Mouse (Mus musculus) frontal cortex, adult 2 months (tissue): Measurements from ENCODE around the gene Crip3. TPM values are rescaled to one million over a fixed set of nuclear protein-coding genes. Genes with fewer than 3 reads are reported as not detected.

Source experiments
- DNase-seq, 2 experiments: peaks; one replicate each; pipeline ENCODE4 v3.0.0; 2022; ENCODE audit warnings: low spot score in 1 of 2; ENCODE audit errors: extremely low spot score in 1 of 2
- polyA plus RNA-seq: library from polyadenylated mRNA; depleted of rRNA; stranded (reverse); fragments of >200 nt; gene quantifications from 2 replicates; pipeline ENCODE4 v1.2.3, GENCODE M21; 2012; rRNA removed

The Crip3 gene
- 9.1 and 13.8 TPM in 2 replicates for polyA plus RNA-seq

- DNase-seq = no peak
Measured at GRCm38 (mm10) chr17:46428761-46429414, at the start of gene Crip3. TSS of gene Crip3 (plus strand) at chr17:46428926.

DNA sequence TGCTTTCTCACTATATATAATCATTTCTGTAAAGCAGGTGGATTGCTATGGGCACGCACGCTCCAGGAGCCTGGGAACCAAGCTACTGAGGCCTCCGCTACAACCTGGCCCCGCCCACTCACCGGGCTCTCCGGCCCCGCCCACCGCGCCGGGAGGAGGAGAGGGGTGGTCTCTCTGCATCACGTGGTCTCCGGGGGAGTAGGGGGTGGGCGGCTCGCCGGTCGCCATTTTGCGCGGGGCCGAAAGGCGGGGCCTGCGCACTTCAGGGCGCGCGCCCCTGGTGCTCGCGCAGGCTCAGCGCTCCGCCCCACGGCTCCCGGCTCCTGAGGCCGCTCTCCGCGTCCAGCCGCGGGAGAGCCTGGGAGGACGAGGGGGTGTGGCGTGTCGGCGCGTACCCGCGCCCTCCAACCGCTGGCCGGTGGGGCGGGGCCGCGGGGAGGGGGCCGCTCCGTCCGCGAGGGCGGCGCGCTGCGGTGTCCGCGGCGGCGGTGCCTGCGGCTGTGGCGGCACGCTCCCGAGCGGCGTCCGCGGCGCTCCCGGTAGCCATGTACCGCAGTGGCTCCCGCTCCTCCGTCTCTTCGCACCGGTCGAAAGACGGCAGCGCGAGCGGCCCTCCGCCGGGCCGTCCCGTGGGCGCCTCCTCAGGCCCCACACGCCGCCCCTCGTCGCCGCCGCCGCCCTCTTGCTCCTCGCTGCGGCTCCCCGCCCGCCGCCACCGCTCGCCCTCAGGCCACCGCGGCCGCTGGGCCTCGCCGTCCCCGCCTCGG lies 45.2 kb upstream of the Crip3 start, which contains the start of gene Zfp318:
Gene Zfp318, plus strand, starts transcription at position 438 of the 767 bp plus-strand sequence.
- peak; percentile 95 to 97 for DNase-seq

GRCm38 (mm10) chr17:46384061-46384801 lies 44.5 kb upstream of the Crip3 start:
- DNase-seq = no peak

GRCm38 (mm10) chr17:46388200-46388599 lies 40.5 kb upstream of the Crip3 start:
- no peak for DNase-seq

GRCm38 (mm10) chr17:46393012-46393411 lies 35.7 kb upstream of the Crip3 start:
- DNase-seq = peak in 1 of 2 experiments; percentile 61

DNA sequence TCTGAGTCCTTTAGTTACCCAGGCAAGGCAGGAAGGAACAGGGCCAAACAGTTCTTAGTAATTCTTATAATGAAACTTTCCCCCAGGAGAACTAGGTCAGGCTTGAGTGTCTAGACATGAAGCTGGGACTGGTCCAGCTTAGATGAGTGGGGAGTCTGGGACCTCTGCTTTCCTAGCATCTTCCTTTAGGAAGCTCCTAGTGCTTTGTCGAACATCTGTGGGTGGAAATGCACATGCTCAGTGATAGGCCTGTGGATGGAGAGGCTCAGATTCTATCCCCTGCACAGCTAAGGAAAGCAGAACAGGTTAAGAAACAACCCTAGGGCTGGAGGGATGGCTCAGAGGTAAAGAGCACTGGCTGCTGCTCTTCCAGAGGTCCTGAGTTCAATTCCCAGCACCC lies 34.1 kb upstream of the Crip3 start:
- peak in 1 of 2 experiments; percentile 25 for DNase-seq

DNA sequence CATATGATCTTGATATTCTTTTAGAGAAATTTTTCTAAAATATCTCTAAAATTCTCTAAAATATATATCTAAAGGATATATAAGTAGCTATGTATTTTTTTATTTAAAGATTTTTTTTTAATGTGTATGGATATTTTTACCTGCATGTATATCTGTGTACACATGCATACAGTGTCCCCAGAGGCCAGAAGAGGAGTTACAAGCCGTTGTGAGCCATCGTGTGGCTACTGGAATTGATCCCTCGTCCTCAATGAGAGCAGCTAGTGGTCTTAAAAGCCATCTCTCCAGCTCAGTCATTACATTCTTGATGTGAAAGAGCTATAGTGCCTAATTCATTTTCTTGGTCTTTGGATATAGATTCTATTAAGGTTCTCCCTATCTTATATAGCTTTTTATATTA lies 20.2 kb upstream of the Crip3 start:
- peak in 1 of 2 experiments; percentile 22 for DNase-seq

GRCm38 (mm10) chr17:46418628-46419027 lies 10.1 kb upstream of the Crip3 start:
- DNase-seq = peak in 1 of 2 experiments; percentile 12

GRCm38 (mm10) chr17:46419717-46420116 lies 9.0 kb upstream of the Crip3 start:
- no peak for DNase-seq

DNA sequence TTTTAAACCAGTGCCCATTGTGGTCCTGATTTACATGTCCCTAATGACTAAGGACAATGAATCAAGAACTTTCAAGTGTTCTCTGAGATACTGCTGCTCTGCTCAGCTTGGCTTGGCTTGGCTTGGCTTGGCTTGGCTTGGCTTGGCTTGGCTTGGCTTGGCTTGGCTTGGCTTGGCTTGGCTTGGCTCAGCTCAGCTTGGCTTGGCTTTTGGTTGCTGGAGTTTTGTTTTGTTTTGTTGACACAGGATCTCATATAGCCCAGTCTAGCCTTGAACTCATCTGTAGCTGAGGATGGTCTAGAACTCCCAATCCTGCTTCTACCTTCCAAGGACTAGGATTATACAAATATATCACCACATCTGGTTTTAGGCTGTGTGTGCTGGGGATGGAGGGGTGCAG lies 2.2 kb upstream of the Crip3 start:
- DNase-seq = no peak

- DNase-seq = no peak
Measured at GRCm38 (mm10) chr17:46433627-46434026, 4.9 kb downstream of the Crip3 start.

DNA sequence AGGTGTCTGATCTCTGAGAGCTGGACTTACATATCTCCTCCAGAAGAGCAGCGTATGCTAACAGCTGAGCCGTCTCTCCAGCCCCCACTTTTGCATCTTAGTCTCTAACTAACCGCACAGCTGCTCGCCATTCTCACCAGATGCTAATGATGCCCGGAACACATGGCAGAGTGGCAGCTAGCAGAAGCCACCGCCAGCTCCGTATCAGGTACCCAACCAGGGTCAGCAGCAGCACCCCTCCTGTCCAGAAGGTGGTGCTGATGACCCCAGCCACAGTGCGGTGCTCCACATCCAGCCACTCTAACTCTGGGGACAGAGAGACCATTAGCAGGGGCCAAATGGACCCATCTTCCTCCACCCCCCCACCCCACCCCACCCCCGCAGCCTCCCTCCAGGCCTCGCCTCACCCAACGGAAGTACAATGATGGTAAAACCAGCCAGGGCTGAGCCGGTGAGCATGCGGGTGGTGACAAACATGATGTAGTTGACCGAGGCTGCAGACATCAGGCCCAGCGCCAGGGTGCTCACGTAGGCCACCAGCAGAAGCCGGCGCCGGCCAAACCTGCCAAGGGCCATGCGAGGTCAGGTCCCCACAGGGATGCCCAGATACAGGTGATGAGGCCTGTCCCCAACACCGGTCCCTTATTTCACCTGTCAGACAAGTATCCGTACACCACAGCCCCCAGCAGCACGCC lies 8.1 kb downstream of the Crip3 start:
- peak in 1 of 2 experiments; percentile 44 for DNase-seq

DNA sequence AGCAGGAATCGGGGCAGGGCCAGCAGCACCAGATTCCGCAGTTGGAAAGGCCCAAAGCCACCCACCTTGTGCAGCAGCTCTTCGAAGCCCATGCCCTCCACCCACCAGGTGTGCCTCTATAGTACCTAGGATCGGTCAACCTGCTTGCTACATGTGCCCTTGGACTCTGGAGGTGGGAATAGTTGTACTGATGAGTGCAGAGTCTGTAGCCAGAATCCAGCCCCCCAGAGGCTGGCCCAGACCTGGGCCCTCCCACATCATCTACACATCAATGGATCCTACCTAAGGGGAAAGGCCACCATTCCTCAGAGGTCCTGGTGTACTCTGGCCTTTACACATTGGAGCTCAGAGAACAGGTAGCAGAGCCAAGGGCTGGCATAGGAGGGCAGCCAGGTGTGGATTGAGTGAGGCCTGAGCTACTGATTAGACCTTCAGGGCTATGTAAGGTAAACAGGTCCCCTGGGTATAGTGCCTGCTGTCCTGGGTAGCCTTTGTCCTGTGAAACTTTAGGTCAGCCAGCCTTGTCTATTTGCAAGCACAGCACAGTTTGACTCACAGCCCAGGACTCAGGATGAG lies 9.7 kb downstream of the Crip3 start, which contains the start of gene Slc22a7:
Gene Slc22a7, minus strand, starts transcription at position 160 of the 576 bp plus-strand sequence.
- no peak for DNase-seq

- no peak for DNase-seq
Measured at GRCm38 (mm10) chr17:46439176-46439575, 10.4 kb downstream of the Crip3 start.

- no peak for DNase-seq
Measured at GRCm38 (mm10) chr17:46444839-46445579, 16.3 kb downstream of the Crip3 start.

DNA sequence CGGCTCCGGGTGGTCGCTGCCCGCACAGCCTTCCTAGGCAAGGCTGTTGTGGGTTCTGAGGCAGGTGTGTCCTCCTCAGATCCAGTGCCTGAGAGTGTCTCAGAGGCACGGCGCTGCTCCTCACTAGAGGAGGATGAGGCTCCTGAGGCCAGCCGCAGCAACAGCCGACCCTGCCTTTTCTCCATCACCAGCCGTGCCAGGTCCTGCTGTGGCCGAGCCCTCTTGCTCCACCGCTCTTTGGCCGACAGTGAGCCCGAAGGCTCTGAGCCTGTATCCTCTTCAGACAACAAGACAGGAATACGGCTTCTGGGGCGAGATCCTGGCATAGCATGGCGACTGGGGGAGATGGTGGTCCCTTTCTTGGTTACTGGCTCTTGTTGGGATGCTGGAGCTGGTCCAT lies 17.5 kb downstream of the Crip3 start:
- DNase-seq = no peak

- no peak for DNase-seq
Measured at GRCm38 (mm10) chr17:46452683-46453082, 24.0 kb downstream of the Crip3 start.

DNA sequence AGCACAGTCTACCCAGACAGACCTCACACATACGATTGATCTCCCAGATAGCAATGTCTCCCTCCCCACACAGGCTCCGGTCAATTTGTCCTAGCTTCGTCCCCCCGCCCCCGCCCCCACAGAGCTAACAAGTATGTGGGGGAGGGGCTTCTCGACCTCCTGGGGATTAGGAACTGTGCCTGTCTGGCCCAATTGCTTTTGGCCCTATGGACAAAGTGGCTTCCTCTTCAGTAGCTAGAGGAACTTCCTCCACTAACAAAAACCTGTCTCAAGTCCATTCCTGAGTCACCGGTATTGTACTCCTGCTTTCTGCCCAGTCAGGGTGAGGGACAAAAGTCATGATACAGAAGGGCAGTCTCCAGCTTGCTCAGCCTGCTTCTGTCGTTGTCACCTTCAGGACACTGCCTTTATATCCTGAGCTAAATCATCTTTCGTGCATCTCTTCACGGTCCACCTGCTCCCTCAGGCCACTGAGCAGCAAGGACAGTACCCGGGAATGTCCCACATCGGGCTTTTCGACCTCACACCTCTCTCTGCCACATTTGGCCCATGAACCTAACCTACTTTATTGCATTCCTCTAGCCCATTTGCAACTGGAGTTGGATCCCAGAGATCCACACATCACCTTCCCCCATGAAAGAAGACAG lies 24.7 kb downstream of the Crip3 start:
- DNase-seq = no peak

GRCm38 (mm10) chr17:46453970-46454411 lies 25.3 kb downstream of the Crip3 start:
- DNase-seq = peak in 1 of 2 experiments; percentile 34
